Mouse (Mus musculus) ES-Bruce4 (cell line): ENCODE results near the gene Myom1.

Experiments used
- CTCF ChIP-seq: IDR thresholded peaks from one replicate; pipeline ENCODE4 v1.8.1; 2011; ENCODE audit warnings: low read depth, low read length
- POLR2A ChIP-seq: IDR thresholded peaks from one replicate; pipeline ENCODE4 v1.8.1; 2011; ENCODE audit warnings: low read length; ENCODE audit not compliant: insufficient read depth

- no peak for TF ChIP-seq CTCF
- no peak for TF ChIP-seq POLR2A
Measured at GRCm38 (mm10) chr17:70965281-70965680, 37.2 kb upstream of the Myom1 start.
